Mouse (Mus musculus) layer of hippocampus, adult 9-10 months (tissue): ENCODE measurements around the gene Fus.
"Not testable (repeated sequence)": the region's sequence is repeated elsewhere in the genome, so short reads cannot be mapped to it uniquely, and the experiment has no call there.

Experiments
- DNase-seq: peaks from one replicate; pipeline ENCODE4 v3.0.0; 2022; ENCODE audit warnings: low spot score

Fus gene

GRCm38 (mm10) chr7:128004487-128005362, 37.5 kb downstream of the Fus start:
- DNase-seq, result no peak

GRCm38 (mm10) chr7:128006193-128006592, 38.9 kb downstream of the Fus start:
- DNase-seq, result no peak

- DNase-seq, result no peak
Observed at GRCm38 (mm10) chr7:128009715-128010340, 42.6 kb downstream of the Fus start.

- DNase-seq, result no peak
Observed at GRCm38 (mm10) chr7:128012136-128012780, 45.0 kb downstream of the Fus start.

GRCm38 (mm10) chr7:128013116-128013515, 45.9 kb downstream of the Fus start:
- no peak for DNase-seq

- DNase-seq, result not testable (repeated sequence)
Observed at GRCm38 (mm10) chr7:128016134-128016533, 48.9 kb downstream of the Fus start.

- DNase-seq, result no peak
Observed at GRCm38 (mm10) chr7:128016650-128017049, 49.4 kb downstream of the Fus start.

GRCm38 (mm10) chr7:128018275-128018674, 51.0 kb downstream of the Fus start:
- DNase-seq, result no peak

GRCm38 (mm10) chr7:128019187-128019586, 51.9 kb downstream of the Fus start:
- no peak for DNase-seq

GRCm38 (mm10) chr7:128022974-128023373, 55.7 kb downstream of the Fus start:
- DNase-seq, result no peak

GRCm38 (mm10) chr7:128023565-128023964, 56.3 kb downstream of the Fus start:
- no peak for DNase-seq

- DNase-seq, result no peak
Observed at GRCm38 (mm10) chr7:128024364-128024763, 57.1 kb downstream of the Fus start.

GRCm38 (mm10) chr7:128024932-128025331, 57.7 kb downstream of the Fus start:
- no peak for DNase-seq

GRCm38 (mm10) chr7:128025381-128025780, 58.1 kb downstream of the Fus start:
- no peak for DNase-seq

- no peak for DNase-seq
Observed at GRCm38 (mm10) chr7:128031403-128031976, 64.2 kb downstream of the Fus start.

- no peak for DNase-seq
Observed at GRCm38 (mm10) chr7:128032290-128032988, 65.2 kb downstream of the Fus start.

GRCm38 (mm10) chr7:128032989-128033293, 65.7 kb downstream of the Fus start:
- DNase-seq, result no peak

- no peak for DNase-seq
Observed at GRCm38 (mm10) chr7:128033616-128034015, 66.4 kb downstream of the Fus start.
